Mouse (Mus musculus) cortical plate, adult 2 months (tissue): ENCODE results near the gene Arl5c. TPM values are rescaled to one million over a fixed set of nuclear protein-coding genes. Genes with fewer than 3 reads are reported as not detected.

Source experiments
- H3K27ac ChIP-seq: fragments of 200-500 bp; 2 replicates; pipeline ENCODE4 v1.5.1; 2012; ENCODE audit warnings: low read length, control low read depth, inconsistent platforms; ENCODE audit not compliant: insufficient read depth
- H3K4me1 ChIP-seq: fragments of 200-500 bp; 2 replicates; pipeline ENCODE4 v1.6.1; 2011; ENCODE audit warnings: low read length; ENCODE audit not compliant: control insufficient read depth, insufficient read depth
- H3K4me3 ChIP-seq: fragments of 200-500 bp; 2 replicates; pipeline ENCODE4 v1.5.1; 2011; ENCODE audit warnings: mild to moderate bottlenecking, low read length, control low read depth; ENCODE audit not compliant: insufficient read depth
- CTCF ChIP-seq: fragments of 200-500 bp; IDR thresholded peaks from 2 replicates; pipeline ENCODE4 v1.5.1; 2011; ENCODE audit warnings: mild to moderate bottlenecking, control low read depth, low read length; ENCODE audit not compliant: insufficient read depth; ENCODE audit errors: extremely low read depth
- POLR2A ChIP-seq: fragments of 200-500 bp; IDR thresholded peaks from 2 replicates; pipeline ENCODE4 v1.6.1; 2011; ENCODE audit warnings: mild to moderate bottlenecking, low read length, control low read depth; ENCODE audit not compliant: insufficient read depth; ENCODE audit errors: extremely low read depth
- polyA plus RNA-seq: library from polyadenylated mRNA; depleted of rRNA; stranded (reverse); fragments of >200 nt; gene quantifications from 2 replicates; pipeline ENCODE4 v1.2.3, GENCODE M21; 2012

The Arl5c gene
- polyA plus RNA-seq, 1 experiment, result 2.6 TPM

DNA sequence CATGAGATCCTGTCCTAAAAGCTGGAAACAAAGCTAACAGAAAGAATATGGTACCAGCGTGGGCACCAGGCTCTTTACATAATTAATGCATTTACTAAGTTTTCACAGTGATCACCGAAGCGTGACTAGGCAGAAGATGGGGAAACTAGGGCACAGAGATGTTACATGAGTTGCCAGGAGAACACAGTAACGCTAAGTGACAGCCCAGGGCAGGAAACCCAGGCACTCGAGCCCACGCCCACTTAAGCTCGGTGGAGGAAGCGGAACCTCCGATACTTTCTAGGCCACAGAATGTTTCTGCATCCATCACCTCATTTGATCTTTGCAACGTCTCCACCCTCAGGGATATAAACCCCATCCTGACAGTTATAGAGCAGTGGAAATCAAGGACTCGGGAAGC, 12.1 kb upstream of the Arl5c start:
- no peak overlapping the region for H3K4me3 ChIP-seq
- peaks cover 8% of the 10 kb centered on the region for H3K4me1 ChIP-seq
- no peak for TF ChIP-seq CTCF
- no peak for TF ChIP-seq POLR2A
- 0 out of 2 replicates have a peak overlapping the region, but pooled peaks have one; percentile 8 for H3K27ac ChIP-seq

DNA sequence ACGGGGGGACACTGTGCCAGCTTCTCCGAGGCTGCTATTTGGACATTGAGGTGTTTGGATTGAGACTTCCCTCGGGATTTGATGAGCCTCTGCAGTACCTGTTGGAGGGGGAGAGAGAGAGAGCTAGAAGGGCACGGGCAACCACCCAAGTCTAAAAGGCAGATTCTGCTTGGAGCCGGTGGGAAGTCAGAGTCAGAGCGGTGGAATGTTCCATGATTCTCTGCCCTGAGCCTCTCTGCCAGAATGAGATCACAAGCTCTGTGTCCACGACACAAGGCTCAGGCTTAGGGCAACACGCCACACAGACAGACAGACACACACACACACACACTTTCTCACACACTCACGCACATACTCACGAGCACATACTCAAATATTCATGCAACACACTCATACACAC, 9.7 kb upstream of the Arl5c start:
- Histone ChIP-seq H3K27ac (no peak overlapping the region), H3K4me1 (peaks cover 4% of the 10 kb centered on the region), H3K4me3 (no peak overlapping the region)
- TF ChIP-seq POLR2A, result no peak
- TF ChIP-seq CTCF, result no peak

DNA sequence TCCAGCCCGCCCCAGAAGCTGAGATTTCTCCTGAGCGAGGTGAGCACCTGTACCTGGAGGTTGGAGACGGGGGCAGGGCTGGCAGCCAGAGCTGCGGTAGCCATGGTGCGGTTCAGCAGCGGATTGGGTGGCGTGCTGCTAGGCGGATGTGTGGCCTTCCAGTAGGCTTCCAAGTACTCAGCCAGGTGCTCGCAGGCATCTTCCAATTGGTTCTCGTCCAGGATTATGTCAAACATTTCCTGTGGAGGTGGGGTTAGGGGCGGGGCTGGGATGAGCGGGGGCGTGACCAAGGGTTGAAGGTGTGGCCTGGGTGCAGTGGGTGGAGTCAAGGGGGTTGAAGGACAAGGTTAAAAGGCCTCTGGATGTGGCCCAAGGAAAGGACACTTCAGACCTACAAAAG, 9.1 kb upstream of the Arl5c start:
- TF ChIP-seq CTCF (no peak), POLR2A (no peak)
- 0 out of 2 replicates have a peak overlapping the region, but pooled peaks have one; percentile 26 for H3K27ac ChIP-seq
- peaks cover 4% of the 10 kb centered on the region for H3K4me1 ChIP-seq
- H3K4me3 ChIP-seq, result no peak overlapping the region

DNA sequence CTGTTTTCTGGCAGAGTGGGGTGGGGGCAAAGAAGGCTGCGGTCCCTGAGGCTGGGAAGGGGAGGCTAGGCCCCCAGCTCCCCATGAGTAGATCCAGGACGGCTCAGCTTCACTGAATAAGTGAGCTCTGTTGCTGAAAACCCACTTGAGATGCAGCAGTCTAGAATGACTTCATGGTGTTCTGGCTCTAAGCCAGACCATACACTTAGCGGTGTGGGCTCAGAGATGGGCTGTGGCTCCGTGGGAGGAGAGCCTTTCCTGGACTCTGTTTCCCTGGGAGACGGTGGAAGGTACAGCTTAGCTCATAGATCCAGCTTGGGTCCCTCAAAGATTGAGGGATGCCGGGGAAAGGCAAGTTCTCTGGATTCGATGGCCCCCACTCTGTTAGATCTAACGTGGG, 8.2 kb upstream of the Arl5c start:
- Histone ChIP-seq H3K4me1 (peaks cover 4% of the 10 kb centered on the region), H3K27ac (no peak overlapping the region), H3K4me3 (no peak overlapping the region)
- TF ChIP-seq CTCF (no peak), POLR2A (0 out of 2 replicates have a peak, but pooled peaks have one; percentile 27)

DNA sequence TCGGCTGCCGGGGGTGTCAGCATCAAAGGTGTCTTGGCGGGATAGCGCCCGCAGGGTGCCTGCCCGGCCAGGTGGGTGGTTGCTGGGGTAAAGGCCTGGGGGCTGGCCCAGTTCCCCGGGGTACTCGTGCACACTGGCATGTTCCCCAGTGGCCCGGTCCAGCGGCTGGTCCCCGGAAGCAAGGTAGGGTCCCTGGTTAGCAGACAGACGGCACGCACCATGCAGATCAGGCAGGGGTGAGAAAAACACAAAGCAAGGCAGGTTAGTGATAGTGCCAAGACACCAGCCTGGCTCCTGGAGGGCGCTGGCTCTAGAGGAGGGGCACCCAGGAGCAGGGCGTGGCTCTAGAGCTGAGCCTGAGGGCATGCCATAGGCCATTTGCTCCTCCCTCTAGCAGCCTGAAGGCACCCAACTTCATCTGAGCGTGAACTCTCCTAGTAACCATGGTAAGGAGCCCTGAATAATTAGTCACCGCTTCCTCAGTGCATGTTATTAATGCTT, 7.2 kb upstream of the Arl5c start:
- TF ChIP-seq CTCF (no peak), POLR2A (no peak)
- Histone ChIP-seq H3K27ac (no peak overlapping the region), H3K4me1 (peaks cover 3% of the 10 kb centered on the region), H3K4me3 (no peak overlapping the region)

DNA sequence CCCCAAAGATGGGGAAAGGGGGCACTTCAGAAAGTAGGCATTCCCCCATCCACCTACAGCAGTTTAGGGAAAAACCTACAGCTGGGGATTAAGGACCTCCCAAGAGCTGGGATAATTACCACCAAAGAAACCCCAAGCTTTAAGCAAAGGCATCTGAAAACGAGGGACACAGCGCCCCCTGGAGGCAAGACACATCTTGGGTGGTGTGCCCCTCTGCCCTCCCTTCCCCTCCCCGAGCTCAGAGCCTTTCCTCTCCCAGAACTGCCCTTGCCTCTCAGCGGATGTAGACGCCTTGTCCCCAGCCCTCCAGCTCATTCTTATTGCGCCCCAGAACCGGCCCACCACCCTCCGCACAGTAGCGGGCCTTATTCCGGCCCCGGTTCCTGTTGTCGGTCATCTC, 6.6 kb upstream of the Arl5c start:
- no peak overlapping the region for H3K4me3 ChIP-seq
- H3K4me1 ChIP-seq, result peaks cover 3% of the 10 kb centered on the region
- peak; percentile 67 for TF ChIP-seq CTCF
- TF ChIP-seq POLR2A, result no peak
- no peak overlapping the region for H3K27ac ChIP-seq

DNA sequence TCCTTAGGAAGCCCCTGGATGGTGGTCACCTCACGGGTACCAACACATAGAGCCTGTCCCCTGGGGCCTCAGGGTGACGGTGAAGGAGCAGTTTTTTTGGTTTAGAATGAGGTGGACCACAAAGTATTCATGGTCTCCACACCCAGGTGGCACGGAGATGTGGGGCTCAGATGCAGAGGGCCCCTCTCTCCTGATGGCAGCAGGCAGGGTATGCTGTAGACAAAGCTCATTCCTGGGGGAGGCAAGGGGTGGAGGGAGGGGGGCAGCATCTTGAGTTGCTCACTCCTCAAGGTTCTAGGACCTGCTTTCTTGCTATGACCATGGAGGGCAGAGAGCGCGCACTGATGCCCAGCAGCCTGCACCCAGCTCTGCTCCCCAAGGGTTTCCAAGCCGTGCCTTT, 6.0 kb upstream of the Arl5c start:
- Histone ChIP-seq H3K27ac (no peak overlapping the region), H3K4me3 (no peak overlapping the region), H3K4me1 (peaks cover 3% of the 10 kb centered on the region)
- TF ChIP-seq CTCF, result no peak
- TF ChIP-seq POLR2A, result 0 out of 2 replicates have a peak, but pooled peaks have one; percentile 6

DNA sequence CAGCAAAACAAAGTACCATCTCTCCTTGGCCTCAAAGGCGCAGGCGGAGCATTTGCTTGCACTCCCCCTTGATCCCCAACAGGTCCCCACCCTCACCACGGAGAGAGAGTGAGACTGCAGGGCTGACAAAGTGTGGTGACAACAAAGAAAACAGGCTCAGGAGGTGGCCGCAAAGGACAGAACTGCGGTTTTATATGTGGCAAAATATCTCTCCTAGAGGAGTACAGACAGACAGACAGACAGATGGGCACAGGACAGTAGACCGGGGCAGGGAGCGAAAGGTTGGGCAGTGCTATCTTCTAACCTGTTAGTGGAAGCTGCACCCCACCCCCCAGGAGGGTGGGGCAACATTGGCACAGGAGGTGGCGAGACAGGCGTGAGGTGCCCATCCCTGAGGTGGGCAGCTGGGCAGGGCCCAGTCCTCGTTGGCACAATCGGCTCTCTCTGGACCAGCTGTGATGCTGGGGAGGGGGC, 5.4 kb upstream of the Arl5c start:
- peaks cover 3% of the 10 kb centered on the region for H3K4me1 ChIP-seq
- no peak overlapping the region for H3K4me3 ChIP-seq
- no peak overlapping the region for H3K27ac ChIP-seq
- TF ChIP-seq POLR2A, result no peak
- TF ChIP-seq CTCF, result no peak

DNA sequence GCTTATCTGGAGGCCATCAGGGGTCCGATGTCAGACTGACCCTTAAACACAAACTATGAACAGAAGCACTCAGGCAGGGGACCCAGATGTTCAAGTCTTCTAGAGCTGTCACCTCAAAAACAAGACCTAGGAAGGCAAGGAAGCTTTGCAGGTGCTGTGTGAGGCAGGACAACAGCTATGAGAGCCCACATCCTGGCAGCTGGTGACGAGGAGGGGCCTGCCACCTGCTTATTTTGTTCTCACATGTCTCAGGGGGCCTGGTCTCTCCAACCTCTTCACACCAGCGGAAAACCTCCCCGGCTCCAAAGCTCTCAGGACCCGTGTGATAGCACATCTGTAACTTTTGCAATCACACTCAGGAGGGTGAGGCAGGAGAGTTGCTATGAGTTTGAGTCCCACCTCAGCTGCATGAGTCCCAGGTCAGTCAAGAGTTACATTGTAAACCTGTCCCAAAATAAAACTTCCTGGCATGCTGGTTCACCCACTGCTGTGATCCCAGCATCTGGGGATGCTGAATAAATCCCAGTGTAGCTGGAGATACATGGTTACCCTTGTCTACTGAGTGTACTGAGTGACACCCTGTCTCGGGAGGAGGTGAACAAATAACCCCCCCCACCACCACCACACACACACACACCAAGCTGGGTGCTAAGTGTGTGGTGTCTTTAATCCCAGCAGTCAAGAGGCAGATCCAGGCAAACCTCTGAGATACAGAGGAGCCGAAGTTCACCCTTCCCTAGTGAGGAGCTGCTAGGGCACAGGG, 4.6 kb upstream of the Arl5c start:
- no peak overlapping the region for H3K27ac ChIP-seq
- H3K4me1 ChIP-seq, result peaks cover 1% of the 10 kb centered on the region
- H3K4me3 ChIP-seq, result no peak overlapping the region
- TF ChIP-seq POLR2A, result 0 out of 2 replicates have a peak, but pooled peaks have one; percentile 6
- TF ChIP-seq CTCF, result no peak

DNA sequence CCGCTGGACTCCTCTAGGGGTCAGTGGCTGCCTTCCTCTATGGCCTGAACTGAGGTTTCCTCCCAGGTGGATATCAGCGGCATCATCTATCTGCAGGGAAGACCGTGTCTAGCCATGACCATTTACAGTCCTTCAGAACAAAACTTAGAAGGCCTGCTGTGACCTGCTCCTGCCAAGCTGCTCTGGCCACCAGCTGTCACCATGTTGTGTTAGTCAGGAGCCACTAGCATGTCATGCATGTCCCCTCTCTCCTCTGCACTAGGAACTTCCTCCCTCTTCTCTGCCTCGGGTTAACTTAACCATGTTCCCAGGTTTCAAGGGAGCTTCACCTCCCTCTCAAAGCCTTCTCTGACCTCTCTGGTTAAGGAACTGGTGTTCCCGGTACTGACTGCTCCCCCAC, 3.8 kb upstream of the Arl5c start:
- 0 out of 2 replicates have a peak overlapping the region, but pooled peaks have one; percentile 13 for H3K27ac ChIP-seq
- H3K4me1 ChIP-seq, result peaks cover 3% of the 10 kb centered on the region
- no peak for TF ChIP-seq POLR2A
- no peak for TF ChIP-seq CTCF

More for the DNA sequence above, 3.8 kb upstream of the Arl5c start:
- no peak overlapping the region for H3K4me3 ChIP-seq
